13 mouse cellular contexts compared by ENCODE assay signal in genomic region chr10:119483766-119484165, GRCm38 (mm10). TPM values are rescaled to one million over a fixed set of nuclear protein-coding genes. Genes with fewer than 3 reads are reported as not detected.
A peak's percentile ranks its signal among the peaks of the same experiment; 100 is the strongest.
DNase-seq lines count a peak whose midpoint lies in the region; ATAC-seq lines count a peak whose summit lies in the region.
"Had no signal": no experiment of that assay in that cellular context is flagged by ENCODE, and none has a peak within 500 bp of the region (broad histone marks: within the 10 kb centered on the region; RNA-seq: fewer than 3 reads in every experiment).

No protein-coding gene starts in this region.

- H3K4me1 ChIP-seq in embryonic facial prominence, embryonic 11.5 days (ENCODE audit: control insufficient read depth, insufficient read depth, low read length) = no peaks in the 10 kb centered on the region
- peaks cover 28% of the 10 kb centered on the region for H3K4me1 ChIP-seq in embryonic facial prominence, embryonic 10.5 days
- H3K4me1 ChIP-seq in hindbrain, embryonic 12.5 days = peaks cover 15% of the 10 kb centered on the region
- H3K4me1 ChIP-seq in neural tube, embryonic 12.5 days = peaks cover 22% of the 10 kb centered on the region
- H3K4me1 ChIP-seq: megakaryocyte, embryonic 14.5 days had no signal

- no peak overlapping the region for H3K4me3 ChIP-seq in embryonic facial prominence, embryonic 11.5 days (ENCODE audit: low read depth, low read length)
- H3K4me3 ChIP-seq in embryonic facial prominence, embryonic 10.5 days = no peak overlapping the region
- no peak overlapping the region for H3K4me3 ChIP-seq in hindbrain, embryonic 12.5 days
- no peak overlapping the region for H3K4me3 ChIP-seq in neural tube, embryonic 12.5 days

- H3K4me2 ChIP-seq in embryonic facial prominence, embryonic 11.5 days (ENCODE audit: low read depth, low read length) = no peak overlapping the region
- H3K4me2 ChIP-seq in hindbrain, embryonic 12.5 days (replicated peaks) = peak overlapping the region; percentile 19
- H3K4me2 ChIP-seq in neural tube, embryonic 12.5 days (replicated peaks) = peak overlapping the region; percentile 36

- H3K27ac ChIP-seq in embryonic facial prominence, embryonic 11.5 days (replicated peaks; ENCODE audit: low read depth, low read length) = no peak overlapping the region
- H3K27ac ChIP-seq in embryonic facial prominence, embryonic 10.5 days (replicated peaks) = no peak overlapping the region
- H3K27ac ChIP-seq in hindbrain, embryonic 12.5 days = no peak overlapping the region
- H3K27ac ChIP-seq in neural tube, embryonic 12.5 days = no peak overlapping the region

- no peaks in the 10 kb centered on the region for H3K36me3 ChIP-seq in embryonic facial prominence, embryonic 11.5 days (replicated peaks; ENCODE audit: control insufficient read depth, insufficient read depth, low read depth, low read length)
- no peaks in the 10 kb centered on the region for H3K36me3 ChIP-seq in embryonic facial prominence, embryonic 10.5 days (replicated peaks)
- no peaks in the 10 kb centered on the region for H3K36me3 ChIP-seq in hindbrain, embryonic 12.5 days
- no peaks in the 10 kb centered on the region for H3K36me3 ChIP-seq in neural tube, embryonic 12.5 days

- H3K9ac ChIP-seq in embryonic facial prominence, embryonic 11.5 days (replicated peaks; ENCODE audit: low read length) = no peak overlapping the region
- no peak overlapping the region for H3K9ac ChIP-seq in hindbrain, embryonic 12.5 days
- no peak overlapping the region for H3K9ac ChIP-seq in neural tube, embryonic 12.5 days

- ATAC-seq in embryonic facial prominence, embryonic 11.5 days (replicated peaks; ENCODE audit: insufficient number of reproducible peaks, low FRiP score, low TSS enrichment, low read depth) = no peak
- no peak for ATAC-seq in hindbrain, embryonic 12.5 days (ENCODE audit: low FRiP score)
- ATAC-seq in neural tube, embryonic 12.5 days (ENCODE audit: low FRiP score, low read depth) = no peak; the same call in 1 of the 2 replicates

- peak; percentile 31 for DNase-seq in embryonic facial prominence, embryonic 11.5 days (ENCODE audit: low spot score)
- DNase-seq in embryonic facial prominence, embryonic 10.5 days (ENCODE audit: low spot score) = no peak
- peak; percentile 62 for DNase-seq in embryo, embryonic 11 days
- DNase-seq in layer of hippocampus, postnatal 25 days (ENCODE audit: extremely low spot score in 1 of 2, low spot score in 1 of 2) = no peak
- DNase-seq in thymus, postnatal 4 days = no peak
- DNase-seq in layer of hippocampus, adult 8-10 months (ENCODE audit: low spot score in 2 of 2) = no peak
- DNase-seq: gastrocnemius, postnatal 25 days; kidney, adult 18-20 months; lung, adult 2 months had no signal

- no peaks in the 10 kb centered on the region for H3K27me3 ChIP-seq in embryonic facial prominence, embryonic 11.5 days (ENCODE audit: control insufficient read depth, insufficient read depth, low read length)
- H3K27me3 ChIP-seq in embryonic facial prominence, embryonic 10.5 days (replicated peaks; ENCODE audit: low read depth, poor library complexity, severe bottlenecking) = no peaks in the 10 kb centered on the region
- no peaks in the 10 kb centered on the region for H3K27me3 ChIP-seq in hindbrain, embryonic 12.5 days
- no peaks in the 10 kb centered on the region for H3K27me3 ChIP-seq in neural tube, embryonic 12.5 days (replicated peaks)
- H3K27me3 ChIP-seq: megakaryocyte, embryonic 14.5 days had no signal

- H3K9me3 ChIP-seq in embryonic facial prominence, embryonic 11.5 days (replicated peaks; ENCODE audit: control insufficient read depth, low read length) = no peaks in the 10 kb centered on the region
- H3K9me3 ChIP-seq in embryonic facial prominence, embryonic 10.5 days = no peaks in the 10 kb centered on the region
- no peaks in the 10 kb centered on the region for H3K9me3 ChIP-seq in hindbrain, embryonic 12.5 days (replicated peaks)
- H3K9me3 ChIP-seq in neural tube, embryonic 12.5 days = no peaks in the 10 kb centered on the region

- WGBS in embryonic facial prominence, embryonic 11.5 days = 25% methylated on average over 6 of the region's 6 CpGs
- 24% methylated on average over 6 of the region's 6 CpGs for WGBS in embryonic facial prominence, embryonic 10.5 days
- 12% methylated on average over 6 of the region's 6 CpGs for WGBS in hindbrain, embryonic 12.5 days
- WGBS in neural tube, embryonic 12.5 days = 4% methylated on average over 6 of the region's 6 CpGs

RNA-seq across cellular contexts. Expression of gene Grip1, which starts 30.1 kb away (rescaled TPM):
- polyA plus RNA-seq in embryonic facial prominence, embryonic 11.5 days (2014; fragmentation: Nextera tagmentation; extraction: Ambion mirVana) = 5.6 and 5.9 TPM in 2 replicates
- polyA plus RNA-seq in embryonic facial prominence, embryonic 10.5 days (2016; fragmentation: Nextera tagmentation; extraction: Ambion mirVana) = 3.8 and 4.3 TPM in 2 replicates
- polyA plus RNA-seq in hindbrain, embryonic 12.5 days (2016; fragmentation: Nextera tagmentation; extraction: Ambion mirVana) = 15.7 and 15.9 TPM in 2 replicates
- 17.0 and 20.3 TPM in 2 replicates for polyA plus RNA-seq in neural tube, embryonic 12.5 days (2016; fragmentation: Nextera tagmentation; extraction: Ambion mirVana)
- 10 to 100 TPM; 29.4 to 29.5 TPM for total RNA-seq in layer of hippocampus, postnatal 25 days (2021)
- total RNA-seq in layer of hippocampus, adult 8-10 months (2022) = 10 to 100 TPM; 25.2 to 28.8 (median 26.2) TPM
- polyA plus RNA-seq: spleen, adult 2 months had no signal

Comparison
In these comparisons a context has a peak if more than half of its experiments do, and no peak if none do; other contexts are left out.
1. DNase-seq: peak in embryonic facial prominence, embryonic 11.5 days (single experiment) and embryo, embryonic 11 days (single experiment); none in embryonic facial prominence, embryonic 10.5 days (single experiment), layer of hippocampus, postnatal 25 days (0 of 2), thymus, postnatal 4 days (single experiment) and layer of hippocampus, adult 8-10 months (0 of 2).